Mouse (Mus musculus) C2C12 (cell line): ENCODE measurements around the gene Lgals3bp.

ENCODE experiments used
- CTCF ChIP-seq: IDR thresholded peaks from one replicate; pipeline ENCODE4 v1.5.1; 2011; ENCODE audit not compliant: control insufficient read depth, insufficient read depth, insufficient read length
- USF1 ChIP-seq: IDR thresholded peaks from one replicate; pipeline ENCODE4 v1.6.1; 2011; ENCODE audit warnings: low read depth, mild to moderate bottlenecking, control low read depth, moderate library complexity

DNA sequence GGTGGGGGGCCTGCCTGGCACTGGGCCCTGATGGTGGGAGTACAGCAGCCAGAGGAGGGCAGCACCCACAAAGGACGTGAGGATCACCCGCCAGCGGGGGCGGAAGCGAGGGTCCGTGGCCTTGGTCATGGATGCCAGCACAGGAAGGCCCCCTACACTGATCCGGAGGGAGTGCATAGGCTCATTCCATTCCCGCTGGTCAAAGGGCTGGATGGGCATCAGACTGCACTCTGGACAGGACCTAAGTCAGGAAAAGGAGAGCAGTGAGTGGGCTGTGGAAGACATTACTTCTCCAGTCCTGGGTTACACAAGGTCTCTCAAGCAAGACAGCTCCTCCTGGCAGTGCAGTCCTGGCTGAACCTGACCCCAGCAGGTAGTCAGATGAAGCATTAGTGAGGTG lies 9.4 kb upstream of the Lgals3bp start:
- TF ChIP-seq CTCF (no peak), USF1 (no peak)
